Mouse (Mus musculus) forebrain, embryonic 16.5 days (tissue): ENCODE measurements around the gene Zfand6. TPM values are rescaled to one million over a fixed set of nuclear protein-coding genes. Genes with fewer than 3 reads are reported as not detected.

Experiments
- polyA plus RNA-seq: library from polyadenylated mRNA; unstranded; fragments of >200 nt; fragmentation: Nextera tagmentation; extraction: Ambion mirVana; gene quantifications from 2 replicates; pipeline ENCODE4 v1.2.1, GENCODE M21; 2015

The Zfand6 gene
- polyA plus RNA-seq, 1 experiment from 2014 or later, result 198 TPM

Other genes with a start within 250 kb of the Zfand6 start
- gene Gm2115, start 161.0 kb downstream of the Zfand6 start, polyA plus RNA-seq, result 0.23 and 0.35 TPM in 2 replicates
- 8.3 and 10.1 TPM in 2 replicates for gene Fah, start 83.2 kb downstream of the Zfand6 start, polyA plus RNA-seq
- not detected in 2 replicates for gene Olfr291, start 163.6 kb upstream of the Zfand6 start, polyA plus RNA-seq